Mouse (Mus musculus) mesoderm, embryonic 11.5 days (tissue): ENCODE measurements around the gene Slc30a2.

Experiments
- DNase-seq: peaks from one replicate; pipeline ENCODE4 v3.0.0-alpha.2; 2012; ENCODE audit warnings: low read depth, low spot score

Gene Slc30a2

GRCm38 (mm10) chr4:134397121-134397520 is 54.1 kb downstream of the Slc30a2 start:
- no peak for DNase-seq

- DNase-seq: no peak
Measured at GRCm38 (mm10) chr4:134397732-134398131, 54.8 kb downstream of the Slc30a2 start.

GRCm38 (mm10) chr4:134400206-134400605 is 57.2 kb downstream of the Slc30a2 start:
- no peak for DNase-seq

- peak; percentile 57 for DNase-seq
Measured at GRCm38 (mm10) chr4:134401181-134401661, 58.2 kb downstream of the Slc30a2 start.

GRCm38 (mm10) chr4:134401856-134402570 is 59.0 kb downstream of the Slc30a2 start:
- no peak for DNase-seq

- DNase-seq: no peak
Measured at GRCm38 (mm10) chr4:134402571-134403262, 59.7 kb downstream of the Slc30a2 start.

GRCm38 (mm10) chr4:134403721-134404120 is 60.7 kb downstream of the Slc30a2 start:
- no peak for DNase-seq
